Mouse (Mus musculus): ENCODE measurements around the gene Vps26a.

Vps26a gene

DNA sequence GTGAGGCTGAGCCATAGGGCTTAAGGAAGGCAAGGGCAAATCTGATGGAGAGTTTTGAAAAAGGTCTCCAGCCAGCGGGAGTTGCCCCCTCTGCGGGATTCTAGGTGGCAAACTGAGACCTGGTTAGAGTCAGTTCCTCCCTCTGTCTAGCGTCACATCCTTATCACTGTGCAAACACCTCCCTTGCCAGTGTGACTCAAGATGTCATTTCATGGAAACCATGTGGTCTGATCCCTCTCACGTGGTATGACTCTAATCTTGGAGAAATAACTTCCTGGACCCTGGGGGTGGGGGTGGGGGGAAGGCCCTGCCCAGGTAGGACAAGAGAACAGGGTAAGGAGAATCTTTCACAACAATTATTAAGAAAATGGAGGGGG lies 73.0 kb downstream of the Vps26a start:
- H3K27me3 ChIP-seq (ENCODE audit: control insufficient read depth, insufficient read depth, low read length, poor library complexity, severe bottlenecking) = no peaks in the 10 kb centered on the region
- H3K36me3 ChIP-seq (ENCODE audit: control insufficient read depth, insufficient read depth, low read length, poor library complexity, severe bottlenecking) = no peaks in the 10 kb centered on the region
- DNase-seq (ENCODE audit: low read depth, low spot score) = no peak

DNA sequence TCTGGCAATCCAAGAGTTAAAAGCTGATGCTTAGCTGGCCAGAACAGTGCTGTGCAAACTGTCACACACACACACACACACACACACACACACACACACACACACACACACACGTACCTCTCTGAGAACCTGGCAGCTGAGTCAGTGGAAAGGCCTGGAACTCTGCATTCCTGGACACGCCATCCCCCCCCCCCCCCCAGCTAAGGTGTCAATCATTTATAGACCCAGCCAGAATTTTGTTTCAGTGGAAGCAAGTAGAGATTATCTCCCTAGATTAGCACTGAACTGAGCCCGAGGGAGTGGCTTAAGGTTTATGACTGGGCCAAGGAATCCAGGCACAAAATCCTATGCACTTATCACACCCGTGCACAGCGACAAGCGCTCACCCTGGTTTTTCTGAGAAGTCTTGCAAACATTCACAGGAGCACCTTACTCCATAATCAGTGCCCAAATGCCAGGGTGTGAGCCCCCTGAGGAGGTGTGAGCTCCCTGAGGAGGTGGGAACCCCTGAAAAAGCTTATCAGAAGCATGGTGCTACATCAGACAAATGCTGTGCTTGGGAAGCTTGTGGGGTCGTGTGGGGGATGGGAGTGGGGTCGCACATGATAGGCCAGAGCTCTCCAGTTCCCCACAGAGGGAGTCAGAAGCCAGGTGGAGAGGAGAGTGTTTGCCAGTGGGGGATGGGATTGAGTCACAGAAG lies 73.5 kb downstream of the Vps26a start:
- no peaks in the 10 kb centered on the region for H3K36me3 ChIP-seq (ENCODE audit: control insufficient read depth, insufficient read depth, low read length, poor library complexity, severe bottlenecking)
- DNase-seq (ENCODE audit: low read depth, low spot score) = no peak
- H3K27me3 ChIP-seq (ENCODE audit: control insufficient read depth, insufficient read depth, low read length, poor library complexity, severe bottlenecking) = no peaks in the 10 kb centered on the region

DNA sequence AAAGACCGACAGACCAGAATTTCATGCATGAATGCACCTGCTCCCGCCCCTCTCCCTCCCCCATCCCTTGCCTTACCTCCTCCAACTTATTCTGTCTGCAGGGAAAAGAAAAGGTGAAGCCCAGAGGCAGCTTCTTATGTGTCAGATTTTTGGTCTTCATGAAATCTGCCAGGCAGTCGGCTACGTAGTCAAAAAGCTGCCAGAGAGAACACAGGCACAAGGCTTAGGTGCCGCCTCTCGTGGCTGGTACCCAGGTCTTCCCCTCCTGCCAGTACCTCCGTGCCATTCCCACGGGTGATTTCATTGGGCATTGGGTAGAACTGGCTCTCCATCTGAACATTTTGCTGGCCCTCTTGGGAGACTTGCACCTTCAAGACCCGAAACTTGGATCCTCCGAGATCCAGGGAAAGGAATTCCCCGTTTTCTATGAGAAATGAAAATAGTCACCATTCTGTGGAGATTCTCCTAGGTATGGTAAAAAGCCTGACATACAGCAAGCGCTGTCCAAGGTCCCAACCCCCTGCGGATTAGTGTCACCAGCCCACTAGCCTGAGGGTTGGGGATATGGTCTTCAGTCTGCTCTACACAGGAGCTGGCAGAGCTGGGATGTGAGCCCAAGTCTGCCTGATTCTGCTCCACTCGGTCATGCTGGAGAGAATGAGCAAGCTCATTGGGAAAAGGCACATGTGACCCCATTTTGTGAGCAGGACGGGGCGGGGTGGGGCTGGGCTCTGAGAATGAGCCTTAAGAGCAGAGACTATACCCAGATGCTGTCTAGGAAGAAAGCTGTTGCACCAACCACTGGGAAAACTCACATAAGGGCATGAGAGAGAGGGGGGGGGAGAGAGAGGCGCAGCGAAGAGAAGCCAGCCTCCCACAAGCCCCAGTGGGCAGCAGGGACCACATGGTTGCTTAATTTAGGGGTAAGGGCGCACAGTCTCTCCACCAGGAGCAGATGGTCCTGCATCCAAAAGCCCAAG lies 74.9 kb downstream of the Vps26a start:
- no peaks in the 10 kb centered on the region for H3K36me3 ChIP-seq (ENCODE audit: control insufficient read depth, insufficient read depth, low read length, poor library complexity, severe bottlenecking)
- DNase-seq (ENCODE audit: low read depth, low spot score) = no peak
- H3K27me3 ChIP-seq (ENCODE audit: control insufficient read depth, insufficient read depth, low read length, poor library complexity, severe bottlenecking) = peaks cover 2% of the 10 kb centered on the region; the same call in 1 of the 2 replicates

DNA sequence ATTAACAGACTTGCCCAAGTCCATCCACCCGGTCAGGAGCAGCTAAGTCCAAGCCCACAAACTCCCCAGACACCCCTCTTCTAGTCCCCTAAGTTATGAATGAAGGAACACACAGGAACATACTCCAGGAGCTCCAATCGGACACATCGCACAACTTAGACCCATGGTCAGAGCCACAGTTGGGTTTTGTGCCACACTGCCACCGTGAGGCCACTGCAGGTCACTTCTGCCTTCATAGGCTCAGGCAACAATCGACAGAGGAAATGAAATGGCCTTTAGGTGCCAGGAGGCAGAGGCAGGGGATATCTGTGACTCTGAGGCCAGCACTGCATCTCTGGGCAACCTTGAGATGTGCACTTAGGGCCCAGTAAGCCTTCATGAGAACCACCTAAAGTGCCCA lies 75.7 kb downstream of the Vps26a start:
- H3K36me3 ChIP-seq (ENCODE audit: control insufficient read depth, insufficient read depth, low read length, poor library complexity, severe bottlenecking) = no peaks in the 10 kb centered on the region
- DNase-seq (ENCODE audit: low read depth, low spot score) = peak; percentile 72
- peaks cover 2% of the 10 kb centered on the region; the same call in 1 of the 2 replicates for H3K27me3 ChIP-seq (ENCODE audit: control insufficient read depth, insufficient read depth, low read length, poor library complexity, severe bottlenecking)

Measured in splenic B cell, adult 2 months (primary cell).